Mouse (Mus musculus) intestine, embryonic 14.5 days (tissue): ENCODE data around the gene Sfi1. TPM values are rescaled to one million over a fixed set of nuclear protein-coding genes. Genes with fewer than 3 reads are reported as not detected.

ENCODE experiments used
- ATAC-seq: fragments of 200-750 bp; cut with Nextera tagmentation; replicated peaks from 2 replicates; pipeline ENCODE4 v1.8.0; 2017; ENCODE audit warnings: low read depth, moderate number of reproducible peaks, moderate TSS enrichment, moderate library complexity; ENCODE audit not compliant: low FRiP score, low TSS enrichment
- DNase-seq: peaks from one replicate; pipeline ENCODE4 v3.0.0-alpha.2; 2018; ENCODE audit warnings: low spot score
- H3K27ac ChIP-seq: fragments of 300-500 bp; sonication (generic); 2 replicates; pipeline ENCODE4 v1.5.1; 2014; ENCODE audit warnings: low read depth, mild to moderate bottlenecking, control low read depth
- H3K27me3 ChIP-seq: fragments of 300-500 bp; sonication (generic); replicated peaks from 2 replicates; pipeline ENCODE4 v1.6.1; 2014; ENCODE audit warnings: low read length, control low read depth; ENCODE audit not compliant: control insufficient read depth, insufficient read depth
- H3K36me3 ChIP-seq: fragments of 300-500 bp; sonication (generic); 2 replicates; pipeline ENCODE4 v1.6.1; 2014; ENCODE audit warnings: low read length, control low read depth; ENCODE audit not compliant: control insufficient read depth, insufficient read depth
- H3K4me1 ChIP-seq: fragments of 300-500 bp; sonication (generic); replicated peaks from 2 replicates; pipeline ENCODE4 v1.6.1; 2014; ENCODE audit warnings: low read length, control low read depth, mixed read lengths; ENCODE audit not compliant: control insufficient read depth, insufficient read depth
- H3K4me2 ChIP-seq: fragments of 300-500 bp; sonication (generic); 2 replicates; pipeline ENCODE4 v1.6.1; 2014; ENCODE audit warnings: low read length
- H3K4me3 ChIP-seq: fragments of 300-500 bp; sonication (generic); 2 replicates; pipeline ENCODE4 v1.5.1; 2014; ENCODE audit warnings: low read depth, low read length, control low read depth, mixed read lengths
- H3K9ac ChIP-seq: fragments of 300-500 bp; sonication (generic); 2 replicates; pipeline ENCODE4 v1.6.1; 2014; ENCODE audit warnings: mild to moderate bottlenecking, low read length
- H3K9me3 ChIP-seq: fragments of 300-500 bp; sonication (generic); 2 replicates; pipeline ENCODE4 v1.6.1; 2016; ENCODE audit warnings: low read length, control low read depth; ENCODE audit not compliant: control insufficient read depth
- WGBS: fragments of 180-500 bp; shearing (Covaris S2); extraction: QIAGEN DNeasy Blood & Tissue Kit; methylation state at CpG from one replicate; pipeline ENCODE4 v1.1.7; 2014; 5-methylcytosine and 5-hydroxymethylcytosine counted together
- polyA plus RNA-seq: library from polyadenylated mRNA; unstranded; fragments of >200 nt; fragmentation: Nextera tagmentation; extraction: Ambion mirVana; gene quantifications from 2 replicates; pipeline ENCODE4 v1.2.1, GENCODE M21; 2014

Sfi1 gene
- 11.2 TPM in 2 replicates for polyA plus RNA-seq

- no peak within 1 kb of the TSS for H3K4me2 ChIP-seq
- H3K4me1 ChIP-seq, result no peaks in the 10 kb centered on the region
- H3K27me3 ChIP-seq, result no peaks in the 10 kb centered on the region
- no peaks in the 10 kb centered on the region for H3K36me3 ChIP-seq
- no peaks in the 10 kb centered on the region for H3K9me3 ChIP-seq
- DNase-seq (no peak), ATAC-seq (no peak)
- 85% methylated on average over 25 of the region's 25 CpGs for WGBS
- no peak within 1 kb of the TSS for H3K4me3 ChIP-seq
- no peak within 1 kb of the TSS for H3K9ac ChIP-seq
- no peak within 1 kb of the TSS for H3K27ac ChIP-seq
Measured at GRCm38 (mm10) chr11:3193363-3193762, at the start of gene Sfi1. Sfi1 (minus strand) TSS chr11:3193463.

- Histone ChIP-seq H3K9ac (no peak overlapping the region), H3K9me3 (no peaks in the 10 kb centered on the region), H3K4me3 (no peak overlapping the region), H3K27me3 (no peaks in the 10 kb centered on the region), H3K36me3 (peaks cover 99% of the 10 kb centered on the region), H3K4me2 (no peak overlapping the region), H3K27ac (no peak overlapping the region), H3K4me1 (no peaks in the 10 kb centered on the region)
- DNase-seq (no peak), ATAC-seq (no peak)
- 92% methylated on average over 7 of the region's 7 CpGs for WGBS
Measured at GRCm38 (mm10) chr11:3242395-3242794, 49.1 kb upstream of the Sfi1 start.

- Histone ChIP-seq H3K4me1 (no peaks in the 10 kb centered on the region), H3K27ac (no peak overlapping the region), H3K9ac (no peak overlapping the region), H3K36me3 (peaks cover 90% of the 10 kb centered on the region), H3K4me3 (no peak overlapping the region), H3K27me3 (no peaks in the 10 kb centered on the region), H3K4me2 (no peak overlapping the region), H3K9me3 (no peaks in the 10 kb centered on the region)
- DNase-seq (no peak), ATAC-seq (no peak)
- WGBS, result 91% methylated on average over 5 of the region's 5 CpGs
Measured at GRCm38 (mm10) chr11:3235277-3235676, 42.0 kb upstream of the Sfi1 start.

- no peak overlapping the region for H3K27ac ChIP-seq
- 93% methylated on average over 4 of the region's 4 CpGs for WGBS
- DNase-seq (no peak), ATAC-seq (no peak)
- H3K27me3 ChIP-seq, result no peaks in the 10 kb centered on the region
- H3K4me2 ChIP-seq, result no peak overlapping the region
- H3K9ac ChIP-seq, result no peak overlapping the region
- H3K4me1 ChIP-seq, result no peaks in the 10 kb centered on the region
- no peaks in the 10 kb centered on the region for H3K9me3 ChIP-seq
- peaks cover 91% of the 10 kb centered on the region for H3K36me3 ChIP-seq
- no peak overlapping the region for H3K4me3 ChIP-seq
Measured at GRCm38 (mm10) chr11:3233704-3234103, 40.4 kb upstream of the Sfi1 start.

GRCm38 (mm10) chr11:3232248-3232647 is 39.0 kb upstream of the Sfi1 start:
- Histone ChIP-seq H3K4me3 (no peak overlapping the region), H3K27ac (no peak overlapping the region), H3K4me1 (no peaks in the 10 kb centered on the region), H3K9ac (no peak overlapping the region), H3K9me3 (no peaks in the 10 kb centered on the region), H3K36me3 (peaks cover 87% of the 10 kb centered on the region), H3K4me2 (no peak overlapping the region), H3K27me3 (no peaks in the 10 kb centered on the region)
- no peak for DNase-seq
- 83% methylated on average over 3 of the region's 3 CpGs for WGBS
- ATAC-seq, result no peak

GRCm38 (mm10) chr11:3227113-3227512 is 33.9 kb upstream of the Sfi1 start:
- no peak overlapping the region for H3K27ac ChIP-seq
- no peaks in the 10 kb centered on the region for H3K9me3 ChIP-seq
- no peak overlapping the region for H3K9ac ChIP-seq
- DNase-seq (no peak), ATAC-seq (no peak)
- H3K4me3 ChIP-seq, result no peak overlapping the region
- H3K36me3 ChIP-seq, result peaks cover 91% of the 10 kb centered on the region
- no peaks in the 10 kb centered on the region for H3K4me1 ChIP-seq
- no peak overlapping the region for H3K4me2 ChIP-seq
- 94% methylated on average over 3 of the region's 3 CpGs for WGBS
- no peaks in the 10 kb centered on the region for H3K27me3 ChIP-seq

GRCm38 (mm10) chr11:3223105-3223504 is 29.8 kb upstream of the Sfi1 start:
- Histone ChIP-seq H3K9ac (no peak overlapping the region), H3K27me3 (no peaks in the 10 kb centered on the region), H3K4me3 (no peak overlapping the region), H3K36me3 (peaks cover 88% of the 10 kb centered on the region), H3K9me3 (no peaks in the 10 kb centered on the region), H3K4me1 (no peaks in the 10 kb centered on the region), H3K4me2 (no peak overlapping the region), H3K27ac (no peak overlapping the region)
- DNase-seq (no peak), ATAC-seq (no peak)
- WGBS, result 68% methylated on average over 5 of the region's 5 CpGs

- H3K27me3 ChIP-seq, result no peaks in the 10 kb centered on the region
- no peaks in the 10 kb centered on the region for H3K9me3 ChIP-seq
- DNase-seq (no peak), ATAC-seq (no peak)
- 86% methylated on average over 1 of the region's 1 CpGs for WGBS
- H3K4me3 ChIP-seq, result no peak overlapping the region
- H3K9ac ChIP-seq, result no peak overlapping the region
- H3K27ac ChIP-seq, result no peak overlapping the region
- no peaks in the 10 kb centered on the region for H3K4me1 ChIP-seq
- no peak overlapping the region for H3K4me2 ChIP-seq
- H3K36me3 ChIP-seq, result peaks cover 91% of the 10 kb centered on the region
Measured at GRCm38 (mm10) chr11:3212526-3212925, 19.3 kb upstream of the Sfi1 start.

GRCm38 (mm10) chr11:3206783-3207182 is 13.5 kb upstream of the Sfi1 start:
- Histone ChIP-seq H3K27me3 (no peaks in the 10 kb centered on the region), H3K9ac (no peak overlapping the region), H3K4me2 (no peak overlapping the region), H3K4me3 (no peak overlapping the region), H3K27ac (no peak overlapping the region), H3K4me1 (no peaks in the 10 kb centered on the region), H3K36me3 (peaks cover 60% of the 10 kb centered on the region), H3K9me3 (no peaks in the 10 kb centered on the region)
- ATAC-seq (no peak), DNase-seq (no peak)
- 94% methylated on average over 3 of the region's 3 CpGs for WGBS
